Mouse (Mus musculus): ENCODE results near the gene Arfrp1. TPM values are rescaled to one million over a fixed set of nuclear protein-coding genes. Genes with fewer than 3 reads are reported as not detected.
A peak's percentile ranks its signal among the peaks of the same experiment; 100 is the strongest.

Gene Arfrp1
- polyA plus RNA-seq (2014; fragmentation: Nextera tagmentation; extraction: Ambion mirVana) = 43.7 and 48.1 TPM in 2 replicates

GRCm38 (mm10) chr2:181364860-181365596 is at the start of gene Arfrp1, which contains the start of gene Zgpat:
Arfrp1 (minus strand) TSS chr2:181365404.
Zgpat (plus strand) TSS chr2:181364928.
- H3K4me2 ChIP-seq (ENCODE audit: low read depth, low read length) = peak within 1 kb of the TSS; percentile 76
- H3K9ac ChIP-seq (ENCODE audit: low read depth, low read length) = peak within 1 kb of the TSS; percentile 90
- peaks cover 57% of the 10 kb centered on the region for H3K36me3 ChIP-seq (ENCODE audit: control insufficient read depth, insufficient read depth, low read length)
- H3K4me3 ChIP-seq (ENCODE audit: low read depth, low read length) = peak within 1 kb of the TSS; percentile 89
- DNase-seq (ENCODE audit: low spot score) (peak; percentile 91), ATAC-seq (ENCODE audit: low read depth) (peak; percentile 92)
- peaks cover 22% of the 10 kb centered on the region for H3K4me1 ChIP-seq (ENCODE audit: control insufficient read depth, insufficient read depth, low read length)
- no peaks in the 10 kb centered on the region for H3K27me3 ChIP-seq (replicated peaks; ENCODE audit: control insufficient read depth, insufficient read depth, low read length)
- no peaks in the 10 kb centered on the region for H3K9me3 ChIP-seq (ENCODE audit: control insufficient read depth, low read length)
- under 1% methylated on average over 29 of the region's 71 CpGs for WGBS
- H3K27ac ChIP-seq (replicated peaks; ENCODE audit: low read depth, low read length) = peak within 1 kb of the TSS; percentile 84

GRCm38 (mm10) chr2:181413141-181413540 is 47.9 kb upstream of the Arfrp1 start:
- Histone ChIP-seq H3K4me1 (ENCODE audit: control insufficient read depth, insufficient read depth, low read length) (no peaks in the 10 kb centered on the region), H3K27me3 (replicated peaks; ENCODE audit: control insufficient read depth, insufficient read depth, low read length) (no peaks in the 10 kb centered on the region), H3K9me3 (ENCODE audit: control insufficient read depth, low read length) (no peaks in the 10 kb centered on the region), H3K36me3 (ENCODE audit: control insufficient read depth, insufficient read depth, low read length) (no peaks in the 10 kb centered on the region), H3K4me3 (ENCODE audit: low read depth, low read length) (no peak overlapping the region), H3K27ac (replicated peaks; ENCODE audit: low read depth, low read length) (no peak overlapping the region), H3K9ac (ENCODE audit: low read depth, low read length) (no peak overlapping the region), H3K4me2 (ENCODE audit: low read depth, low read length) (no peak overlapping the region)
- WGBS = 25% methylated on average over 2 of the region's 2 CpGs
- ATAC-seq (ENCODE audit: low read depth) (no peak), DNase-seq (ENCODE audit: low spot score) (no peak)

GRCm38 (mm10) chr2:181410760-181411473 is 45.7 kb upstream of the Arfrp1 start:
- ATAC-seq (ENCODE audit: low read depth) (peak; percentile 75; the same call in 1 of the 2 replicates), DNase-seq (ENCODE audit: low spot score) (peak; percentile 79)
- Histone ChIP-seq H3K36me3 (ENCODE audit: control insufficient read depth, insufficient read depth, low read length) (no peaks in the 10 kb centered on the region), H3K27ac (replicated peaks; ENCODE audit: low read depth, low read length) (no peak overlapping the region), H3K4me1 (ENCODE audit: control insufficient read depth, insufficient read depth, low read length) (no peaks in the 10 kb centered on the region), H3K4me2 (ENCODE audit: low read depth, low read length) (no peak overlapping the region), H3K27me3 (replicated peaks; ENCODE audit: control insufficient read depth, insufficient read depth, low read length) (no peaks in the 10 kb centered on the region), H3K9me3 (ENCODE audit: control insufficient read depth, low read length) (no peaks in the 10 kb centered on the region), H3K9ac (ENCODE audit: low read depth, low read length) (no peak overlapping the region), H3K4me3 (ENCODE audit: low read depth, low read length) (no peak overlapping the region)
- 34% methylated on average over 4 of the region's 4 CpGs for WGBS

- Histone ChIP-seq H3K9ac (ENCODE audit: low read depth, low read length) (no peak overlapping the region), H3K27ac (replicated peaks; ENCODE audit: low read depth, low read length) (no peak overlapping the region), H3K27me3 (replicated peaks; ENCODE audit: control insufficient read depth, insufficient read depth, low read length) (no peaks in the 10 kb centered on the region), H3K4me3 (ENCODE audit: low read depth, low read length) (no peak overlapping the region), H3K36me3 (ENCODE audit: control insufficient read depth, insufficient read depth, low read length) (no peaks in the 10 kb centered on the region), H3K4me2 (ENCODE audit: low read depth, low read length) (no peak overlapping the region), H3K9me3 (ENCODE audit: control insufficient read depth, low read length) (no peaks in the 10 kb centered on the region), H3K4me1 (ENCODE audit: control insufficient read depth, insufficient read depth, low read length) (no peaks in the 10 kb centered on the region)
- ATAC-seq (ENCODE audit: low read depth) (no peak), DNase-seq (ENCODE audit: low spot score) (no peak)
- 79% methylated on average over 7 of the region's 7 CpGs for WGBS
Observed at GRCm38 (mm10) chr2:181409643-181410042, 44.4 kb upstream of the Arfrp1 start.

- no peaks in the 10 kb centered on the region for H3K4me1 ChIP-seq (ENCODE audit: control insufficient read depth, insufficient read depth, low read length)
- H3K4me2 ChIP-seq (ENCODE audit: low read depth, low read length) = no peak overlapping the region
- DNase-seq (ENCODE audit: low spot score) = no peak
- no peaks in the 10 kb centered on the region for H3K9me3 ChIP-seq (ENCODE audit: control insufficient read depth, low read length)
- H3K27me3 ChIP-seq (replicated peaks; ENCODE audit: control insufficient read depth, insufficient read depth, low read length) = no peaks in the 10 kb centered on the region
- H3K36me3 ChIP-seq (ENCODE audit: control insufficient read depth, insufficient read depth, low read length) = no peaks in the 10 kb centered on the region
- H3K4me3 ChIP-seq (ENCODE audit: low read depth, low read length) = no peak overlapping the region
- H3K9ac ChIP-seq (ENCODE audit: low read depth, low read length) = no peak overlapping the region
- no peak overlapping the region for H3K27ac ChIP-seq (replicated peaks; ENCODE audit: low read depth, low read length)
- 88% methylated on average over 3 of the region's 3 CpGs for WGBS
- ATAC-seq (ENCODE audit: low read depth) = no peak
Observed at GRCm38 (mm10) chr2:181403722-181404121, 38.5 kb upstream of the Arfrp1 start.

GRCm38 (mm10) chr2:181401497-181401896 is 36.3 kb upstream of the Arfrp1 start:
- ATAC-seq (ENCODE audit: low read depth) = no peak

GRCm38 (mm10) chr2:181397207-181397761 is 32.1 kb upstream of the Arfrp1 start:
- Histone ChIP-seq H3K9me3 (ENCODE audit: control insufficient read depth, low read length) (no peaks in the 10 kb centered on the region), H3K9ac (ENCODE audit: low read depth, low read length) (no peak overlapping the region), H3K4me1 (ENCODE audit: control insufficient read depth, insufficient read depth, low read length) (no peaks in the 10 kb centered on the region), H3K4me2 (ENCODE audit: low read depth, low read length) (no peak overlapping the region), H3K4me3 (ENCODE audit: low read depth, low read length) (no peak overlapping the region), H3K27ac (replicated peaks; ENCODE audit: low read depth, low read length) (no peak overlapping the region), H3K27me3 (replicated peaks; ENCODE audit: control insufficient read depth, insufficient read depth, low read length) (no peaks in the 10 kb centered on the region), H3K36me3 (ENCODE audit: control insufficient read depth, insufficient read depth, low read length) (no peaks in the 10 kb centered on the region)
- WGBS = 82% methylated on average over 5 of the region's 5 CpGs
- ATAC-seq (ENCODE audit: low read depth) (no peak), DNase-seq (ENCODE audit: low spot score) (no peak)

More at GRCm38 (mm10) chr2:181401497-181401896, 36.3 kb upstream of the Arfrp1 start:
- Histone ChIP-seq H3K27ac (replicated peaks; ENCODE audit: low read depth, low read length) (no peak overlapping the region), H3K4me2 (ENCODE audit: low read depth, low read length) (no peak overlapping the region), H3K27me3 (replicated peaks; ENCODE audit: control insufficient read depth, insufficient read depth, low read length) (no peaks in the 10 kb centered on the region), H3K9ac (ENCODE audit: low read depth, low read length) (no peak overlapping the region), H3K4me1 (ENCODE audit: control insufficient read depth, insufficient read depth, low read length) (no peaks in the 10 kb centered on the region), H3K4me3 (ENCODE audit: low read depth, low read length) (no peak overlapping the region), H3K36me3 (ENCODE audit: control insufficient read depth, insufficient read depth, low read length) (no peaks in the 10 kb centered on the region), H3K9me3 (ENCODE audit: control insufficient read depth, low read length) (no peaks in the 10 kb centered on the region)
- no peak for DNase-seq (ENCODE audit: low spot score)
- 25% methylated on average over 1 of the region's 1 CpGs for WGBS

GRCm38 (mm10) chr2:181394086-181394485 is 28.9 kb upstream of the Arfrp1 start:
- 93% methylated on average over 3 of the region's 3 CpGs for WGBS
- no peak overlapping the region for H3K9ac ChIP-seq (ENCODE audit: low read depth, low read length)
- no peak for DNase-seq (ENCODE audit: low spot score)

More at GRCm38 (mm10) chr2:181394086-181394485, 28.9 kb upstream of the Arfrp1 start:
- Histone ChIP-seq H3K27me3 (replicated peaks; ENCODE audit: control insufficient read depth, insufficient read depth, low read length) (no peaks in the 10 kb centered on the region), H3K27ac (replicated peaks; ENCODE audit: low read depth, low read length) (no peak overlapping the region), H3K4me3 (ENCODE audit: low read depth, low read length) (no peak overlapping the region), H3K36me3 (ENCODE audit: control insufficient read depth, insufficient read depth, low read length) (peaks cover 3% of the 10 kb centered on the region; the same call in 1 of the 2 replicates), H3K4me1 (ENCODE audit: control insufficient read depth, insufficient read depth, low read length) (no peaks in the 10 kb centered on the region), H3K4me2 (ENCODE audit: low read depth, low read length) (no peak overlapping the region), H3K9me3 (ENCODE audit: control insufficient read depth, low read length) (no peaks in the 10 kb centered on the region)
- no peak for ATAC-seq (ENCODE audit: low read depth)
